30 mouse cellular contexts compared by ENCODE assay signal in the genomic region with DNA sequence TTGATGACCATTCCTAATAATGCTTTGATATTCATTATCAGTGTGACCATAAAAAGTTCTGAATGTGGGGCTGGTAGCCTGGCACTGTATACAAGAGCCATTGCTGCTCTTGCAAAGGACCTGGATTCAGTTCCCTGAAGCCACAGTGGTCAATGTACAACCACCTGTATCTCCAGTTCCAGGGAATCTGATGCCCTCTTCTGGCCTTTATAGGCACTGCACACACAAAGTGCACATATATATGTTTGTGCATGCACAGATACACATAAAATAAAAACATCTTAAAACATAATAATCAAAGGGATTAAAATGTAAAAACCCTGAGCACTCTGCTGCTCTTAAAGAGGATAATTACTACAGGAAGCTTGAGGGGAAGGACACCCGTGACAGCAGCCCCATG. TPM values are rescaled to one million over a fixed set of nuclear protein-coding genes. Genes with fewer than 3 reads are reported as not detected.
A peak's percentile ranks its signal among the peaks of the same experiment; 100 is the strongest.
DNase-seq lines count a peak whose midpoint lies in the region; ATAC-seq and TF ChIP-seq lines count a peak whose summit lies in the region.
"Had no signal": no experiment of that assay in that cellular context is flagged by ENCODE, and none has a peak within 500 bp of the region (broad histone marks: within the 10 kb centered on the region; RNA-seq: fewer than 3 reads in every experiment).

No protein-coding gene starts in this region.

- H3K4me3 ChIP-seq in gastrocnemius, adult 2 months: no peak overlapping the region
- H3K4me3 ChIP-seq in kidney, postnatal 0 days (replicated peaks; ENCODE audit: low read depth, low read length): no peak overlapping the region
- no peak overlapping the region for H3K4me3 ChIP-seq in E14TG2a.4 (replicated peaks; ENCODE audit: low read length)
- H3K4me3 ChIP-seq: embryonic facial prominence, embryonic 13.5 days; forebrain, embryonic 10.5 days; limb, embryonic 10.5 days; limb, embryonic 15.5 days; liver, embryonic 13.5 days; neural tube, embryonic 13.5 days had no signal

- no peaks in the 10 kb centered on the region for H3K9me3 ChIP-seq in kidney, postnatal 0 days (replicated peaks; ENCODE audit: low read length)
- no peaks in the 10 kb centered on the region for H3K9me3 ChIP-seq in E14TG2a.4 (ENCODE audit: low read length)
- H3K9me3 ChIP-seq: limb, embryonic 15.5 days; liver, embryonic 13.5 days had no signal

- intact Hi-C loops in gastrocnemius, adult 2 months (cut with DNase I): no loop called here

- 97% methylated on average over 1 of the region's 1 CpGs for WGBS in kidney, postnatal 0 days

- no peaks in the 10 kb centered on the region for H3K4me1 ChIP-seq in kidney, postnatal 0 days (replicated peaks; ENCODE audit: insufficient read depth, low read length)
- peaks cover 15% of the 10 kb centered on the region for H3K4me1 ChIP-seq in E14TG2a.4 (replicated peaks; ENCODE audit: low read depth, low read length)
- H3K4me1 ChIP-seq: forebrain, embryonic 10.5 days; liver, embryonic 13.5 days; neural tube, embryonic 13.5 days had no signal

- no peak overlapping the region for H3K9ac ChIP-seq in kidney, postnatal 0 days (ENCODE audit: low read depth, low read length)
- H3K9ac ChIP-seq: embryonic facial prominence, embryonic 13.5 days; limb, embryonic 15.5 days; liver, embryonic 13.5 days; neural tube, embryonic 13.5 days had no signal

- ATAC-seq in kidney, postnatal 0 days (replicated peaks; ENCODE audit: low FRiP score, low read depth): no peak

- H3K36me3 ChIP-seq in kidney, postnatal 0 days (ENCODE audit: insufficient read depth, low read length): peaks cover 13% of the 10 kb centered on the region; the same call in 1 of the 2 replicates
- H3K36me3 ChIP-seq in E14TG2a.4 (ENCODE audit: insufficient read depth, low read length): no peaks in the 10 kb centered on the region
- H3K36me3 ChIP-seq: liver, embryonic 13.5 days had no signal

- H3K27me3 ChIP-seq in kidney, postnatal 0 days (ENCODE audit: insufficient read depth, low read length): no peaks in the 10 kb centered on the region
- H3K27me3 ChIP-seq in E14TG2a.4 (ENCODE audit: insufficient read depth, low read length): peaks cover 15% of the 10 kb centered on the region
- H3K27me3 ChIP-seq: embryonic facial prominence, embryonic 13.5 days; limb, embryonic 15.5 days; liver, embryonic 13.5 days; neural tube, embryonic 13.5 days had no signal

- H3K27ac ChIP-seq in gastrocnemius, adult 2 months: no peak overlapping the region
- no peak overlapping the region for H3K27ac ChIP-seq in kidney, postnatal 0 days
- H3K27ac ChIP-seq: embryonic facial prominence, embryonic 13.5 days; forebrain, embryonic 10.5 days; limb, embryonic 10.5 days; limb, embryonic 15.5 days; liver, embryonic 13.5 days; neural tube, embryonic 13.5 days had no signal

- DNase-seq in gastrocnemius, adult 2 months: no peak
- DNase-seq in gastrocnemius, adult 8-10 months (ENCODE audit: low spot score in 2 of 2): no peak
- no peak for DNase-seq in kidney, postnatal 0 days (ENCODE audit: low spot score)
- DNase-seq in kidney, postnatal 10 days: no peak
- peak; percentile 45 for DNase-seq in R1 (ENCODE audit: low read depth, low spot score)
- DNase-seq in adrenal gland, postnatal 25 days: no peak
- DNase-seq: adrenal gland, postnatal 10 days; cerebellum, adult 11-12 months; cerebellum, adult 9-11 months; gastrocnemius, postnatal 36 days; heart, postnatal 14 days; kidney, adult 11 months; kidney, postnatal 36 days; layer of hippocampus, postnatal 36 days; liver, embryonic 13.5 days; lung, adult 18-20 months; lung, postnatal 10 days; right cerebral cortex, postnatal 4 days had no signal

- peak; percentile 6; the same call in 1 of the 2 replicates for TF ChIP-seq CTCF in gastrocnemius, adult 2 months (IDR thresholded peaks at IDR 0.05)
- TF ChIP-seq CTCF in kidney, postnatal 0 days (IDR thresholded peaks at IDR 0.05; ENCODE audit: low read depth): peak; percentile 28; the same call in 1 of the 2 replicates
- TF ChIP-seq CTCF in E14TG2a.4 (conservative IDR thresholded peaks at IDR 0.05; ENCODE audit: low read length): peak; percentile 89

- H3K4me2 ChIP-seq in kidney, postnatal 0 days (ENCODE audit: low read length): no peak overlapping the region
- H3K4me2 ChIP-seq: embryonic facial prominence, embryonic 13.5 days; limb, embryonic 15.5 days; liver, embryonic 13.5 days; neural tube, embryonic 13.5 days had no signal

RNA-seq across cellular contexts. Expression of a gene that starts 11.6 kb away (rescaled TPM):
- 1 to 10 TPM in 1 of 2 experiments, under 1 TPM in 1; 0.94 to 1.4 TPM for total RNA-seq in gastrocnemius, adult 2 months (2021)
- total RNA-seq in gastrocnemius, adult 8-10 months (2022): 1 to 10 TPM in 2 of 4 experiments, under 1 TPM in 2; 0.75 to 1.4 (median 1.1) TPM
- polyA plus RNA-seq in kidney, postnatal 0 days (2015; fragmentation: Nextera tagmentation; extraction: Ambion mirVana): 2.8 and 3.3 TPM in 2 replicates
- total RNA-seq in adrenal gland, postnatal 25 days (2021): 1.6 and 1.8 TPM in 2 replicates

RNA-seq across cellular contexts. Expression of a gene that starts 11.6 kb away (rescaled TPM):
- not detected for total RNA-seq in gastrocnemius, adult 2 months (2021)
- total RNA-seq in gastrocnemius, adult 8-10 months (2022): not detected
- polyA plus RNA-seq in kidney, postnatal 0 days (2015; fragmentation: Nextera tagmentation; extraction: Ambion mirVana): not detected in 2 replicates
- not detected in 2 replicates for total RNA-seq in adrenal gland, postnatal 25 days (2021)
- total RNA-seq: heart, adult 8-10 months; layer of hippocampus, adult 8-10 months had no signal
- polyA plus RNA-seq: embryonic facial prominence, embryonic 13.5 days; forebrain, embryonic 10.5 days; heart, embryonic 14.5 days; kidney, embryonic 14.5 days; limb, embryonic 10.5 days; limb, embryonic 15.5 days; liver, embryonic 13.5 days; neural tube, embryonic 13.5 days; testis, adult 2 months had no signal

RNA-seq across cellular contexts. Expression of a gene that starts 21.6 kb away (rescaled TPM):
- 10 to 100 TPM; 11.6 to 15.4 TPM for total RNA-seq in gastrocnemius, adult 2 months (2021)
- 10 to 100 TPM; 11.8 to 15.5 (median 14.5) TPM for total RNA-seq in gastrocnemius, adult 8-10 months (2022)
- 3.0 and 3.2 TPM in 2 replicates for polyA plus RNA-seq in kidney, postnatal 0 days (2015; fragmentation: Nextera tagmentation; extraction: Ambion mirVana)
- 3.4 and 5.1 TPM in 2 replicates for total RNA-seq in adrenal gland, postnatal 25 days (2021)
- total RNA-seq: common myeloid progenitor, adult 5-6 weeks had no signal

RNA-seq across cellular contexts. Expression of a gene that starts 38.2 kb away (rescaled TPM):
- 10 to 100 TPM in 1 of 2 experiments, 1 to 10 TPM in 1; 8.8 to 11.8 TPM for total RNA-seq in gastrocnemius, adult 2 months (2021)
- 10 to 100 TPM; 11.2 to 15.6 (median 11.9) TPM for total RNA-seq in gastrocnemius, adult 8-10 months (2022)
- polyA plus RNA-seq in kidney, postnatal 0 days (2015; fragmentation: Nextera tagmentation; extraction: Ambion mirVana): 30.2 and 33.8 TPM in 2 replicates
- total RNA-seq in adrenal gland, postnatal 25 days (2021): 23.8 TPM in 2 replicates

RNA-seq across cellular contexts. Expression of a gene that starts 38.2 kb away (rescaled TPM):
- 10 to 100 TPM; 76.1 to 95.7 TPM for total RNA-seq in gastrocnemius, adult 2 months (2021)
- 100 to 1,000 TPM in 1 of 4 experiments, 10 to 100 TPM in 3; 78.5 to 101 (median 82.0) TPM for total RNA-seq in gastrocnemius, adult 8-10 months (2022)
- polyA plus RNA-seq in kidney, postnatal 0 days (2015; fragmentation: Nextera tagmentation; extraction: Ambion mirVana): 43.8 and 49.6 TPM in 2 replicates
- 145 and 166 TPM in 2 replicates for total RNA-seq in adrenal gland, postnatal 25 days (2021)

Comparison
In these comparisons a context has a peak if more than half of its experiments do, and no peak if none do; other contexts are left out.
1. CTCF ChIP-seq: peak in every context shown above with its lines; median percentile 89 in E14TG2a.4; 28 in kidney, postnatal 0 days; 6 in gastrocnemius, adult 2 months.